Mouse (Mus musculus): ENCODE results near the gene Sgcd.

Sgcd gene

DNA sequence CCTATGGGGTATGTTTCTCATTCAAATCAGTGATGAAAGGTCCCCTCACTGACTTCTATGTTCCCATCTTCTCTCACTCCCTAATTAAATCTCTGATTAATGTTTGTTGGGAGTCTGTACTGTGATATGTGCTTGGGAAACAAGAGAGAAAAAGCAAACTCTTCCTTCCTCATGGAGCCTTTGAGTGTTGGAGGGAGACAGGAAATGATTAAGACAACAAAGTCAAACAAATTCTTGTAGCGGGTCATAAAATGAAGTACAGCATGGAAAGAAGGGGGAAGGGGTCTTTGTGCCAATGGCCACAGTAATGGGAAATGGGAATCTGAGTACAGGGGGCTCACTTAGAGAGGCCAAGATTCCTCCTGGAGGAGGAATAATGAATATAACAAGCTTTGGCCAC, 1063.8 kb downstream of the Sgcd start:
- no peak for DNase-seq

- DNase-seq: no peak
These were observed 1068.5 kb downstream of the Sgcd start for GRCm38 (mm10) chr11:46920244-46920643.

DNA sequence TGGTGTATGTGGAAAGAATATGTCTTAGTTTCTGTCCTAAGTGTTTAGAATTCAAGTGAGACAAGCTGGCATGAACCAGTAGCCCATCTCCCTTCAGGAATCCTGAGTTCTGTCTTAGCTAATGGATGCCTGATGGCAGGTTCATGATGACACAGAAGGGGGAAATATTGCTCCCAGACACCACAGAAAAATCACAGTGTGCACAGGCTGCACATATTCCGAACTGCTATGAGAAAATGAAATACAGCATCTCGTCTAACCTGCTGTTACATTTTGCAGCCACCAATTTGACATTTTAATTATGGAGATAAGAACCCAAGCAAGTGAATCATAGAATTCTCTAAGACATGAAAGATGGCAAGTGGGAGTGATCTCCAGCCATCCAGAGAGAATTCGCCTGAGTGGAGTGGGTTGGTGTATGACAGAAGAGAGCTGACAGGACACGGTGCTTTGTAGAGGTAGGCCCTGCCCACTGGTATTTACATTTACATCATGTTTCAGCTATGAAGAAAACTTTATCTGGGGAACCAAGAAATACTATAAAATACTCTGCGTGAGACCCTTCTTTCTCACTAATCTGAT, 1076.0 kb downstream of the Sgcd start:
- no peak for DNase-seq

GRCm38 (mm10) chr11:46904281-46904680, 1084.5 kb downstream of the Sgcd start:
- DNase-seq: no peak

GRCm38 (mm10) chr11:46889093-46889492, 1099.7 kb downstream of the Sgcd start:
- no peak for DNase-seq

DNA sequence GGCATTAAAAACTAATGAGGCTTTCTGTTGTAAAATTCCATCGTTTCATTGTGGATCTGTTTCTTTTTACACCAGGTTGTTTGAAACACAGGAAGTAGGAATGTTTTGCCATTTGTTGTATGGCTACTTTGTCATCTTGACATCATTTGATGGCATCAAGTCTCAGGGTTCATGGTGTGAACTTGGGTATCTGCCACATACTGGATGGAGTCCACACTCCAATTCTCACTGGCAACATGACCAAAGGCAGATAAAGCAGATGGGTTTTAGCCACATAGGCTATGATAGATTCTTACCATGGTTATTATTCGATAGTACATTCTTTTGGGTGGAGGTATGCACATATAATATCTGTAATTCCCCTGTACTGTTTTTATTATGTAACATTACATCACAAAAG, 1106.3 kb downstream of the Sgcd start:
- no peak for DNase-seq

- no peak for DNase-seq
These were observed 1113.0 kb downstream of the Sgcd start for GRCm38 (mm10) chr11:46875774-46876173.

DNA sequence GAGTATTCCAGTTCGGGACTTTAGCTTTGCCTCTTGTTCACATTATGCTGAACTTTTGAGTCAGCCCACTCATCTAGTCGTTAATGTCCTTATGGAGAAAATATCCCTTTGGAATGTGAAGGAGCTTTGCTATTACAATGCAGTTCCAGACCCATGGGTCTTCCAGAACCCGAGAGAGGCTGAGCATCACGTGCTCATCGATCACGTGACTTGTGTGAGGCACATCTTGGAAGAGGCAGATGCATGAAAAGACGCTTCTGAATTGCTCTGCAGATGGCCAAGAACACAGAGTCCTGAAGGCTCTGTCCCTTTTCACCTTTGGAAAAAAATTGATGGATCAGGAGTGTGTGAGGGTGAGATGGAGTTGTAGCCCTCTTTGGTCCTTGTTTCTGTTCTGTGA, 1120.2 kb downstream of the Sgcd start:
- DNase-seq: no peak

DNA sequence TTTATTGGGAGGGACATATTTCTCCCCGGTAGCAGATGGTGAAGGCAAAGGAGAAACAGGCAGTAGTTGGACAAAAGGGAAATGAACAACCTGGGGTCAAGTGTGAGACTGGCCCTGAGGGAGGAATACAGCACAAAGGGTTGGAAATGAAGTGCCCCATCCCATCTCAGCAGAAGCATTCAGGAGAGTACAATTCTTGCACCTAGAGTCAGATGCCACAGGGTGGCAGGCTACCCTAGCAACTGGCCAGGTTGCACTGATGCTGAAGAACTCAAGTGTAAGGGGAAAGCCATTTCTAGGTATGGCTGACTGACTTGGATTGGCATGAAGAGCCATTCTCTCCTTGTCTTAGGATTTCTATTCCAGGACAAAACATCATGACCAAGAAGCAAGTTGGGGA, 1124.0 kb downstream of the Sgcd start:
- DNase-seq: no peak

DNA sequence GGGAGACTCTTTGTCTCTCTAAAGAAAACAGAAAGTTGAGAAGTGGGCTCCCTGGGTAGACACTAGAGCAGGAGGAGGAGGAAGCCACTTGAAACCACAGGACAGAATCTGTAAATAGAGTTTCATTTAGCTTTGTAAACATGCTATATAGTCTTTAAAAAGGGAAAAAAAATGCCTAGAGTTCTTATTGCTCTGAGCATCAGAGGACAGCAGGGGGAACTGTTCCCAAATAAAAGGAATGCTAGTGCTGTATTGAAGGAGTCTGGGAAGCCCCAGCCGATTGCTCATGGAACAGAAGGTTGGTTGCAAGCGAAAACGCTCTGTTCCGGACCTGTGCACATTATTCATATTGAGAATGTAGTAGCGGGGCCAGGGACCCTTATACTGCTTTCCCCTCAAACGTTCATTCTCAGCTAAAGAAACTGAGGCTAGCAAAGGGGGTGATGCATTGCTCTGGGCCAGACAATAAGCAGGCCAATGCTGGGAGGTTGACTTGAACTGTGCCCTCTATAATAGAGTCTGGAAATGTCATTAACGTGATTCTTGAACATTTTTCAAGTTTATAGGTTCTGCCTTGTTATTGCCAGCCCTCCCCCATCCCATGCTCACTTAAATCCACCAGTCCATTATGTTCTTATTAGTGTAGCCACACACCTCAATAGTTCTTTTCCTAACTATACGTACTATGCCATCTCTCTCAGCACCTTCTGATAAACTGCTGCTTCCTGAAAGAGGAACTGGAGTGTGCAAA, 1140.4 kb downstream of the Sgcd start:
- DNase-seq: no peak

DNA sequence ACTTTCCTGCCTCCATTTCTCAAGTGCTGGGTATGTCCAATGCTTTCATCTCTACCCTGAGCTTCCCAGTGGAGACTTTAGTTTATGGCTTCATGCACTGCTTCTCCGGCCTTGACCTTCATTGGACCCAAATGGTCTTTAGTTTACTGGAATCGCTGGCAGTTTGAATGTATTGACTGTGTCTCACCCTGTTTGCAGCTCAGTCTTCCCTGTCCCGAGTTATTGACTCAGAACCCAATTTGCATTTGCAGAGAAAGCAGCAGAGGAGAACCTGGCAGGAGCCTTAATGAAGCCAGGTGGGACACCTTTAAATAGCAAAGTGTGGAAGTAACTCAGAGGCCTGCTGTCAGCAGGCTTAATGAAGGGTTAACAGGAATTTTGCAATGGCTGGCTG, 1140.9 kb downstream of the Sgcd start:
- DNase-seq: no peak

DNA sequence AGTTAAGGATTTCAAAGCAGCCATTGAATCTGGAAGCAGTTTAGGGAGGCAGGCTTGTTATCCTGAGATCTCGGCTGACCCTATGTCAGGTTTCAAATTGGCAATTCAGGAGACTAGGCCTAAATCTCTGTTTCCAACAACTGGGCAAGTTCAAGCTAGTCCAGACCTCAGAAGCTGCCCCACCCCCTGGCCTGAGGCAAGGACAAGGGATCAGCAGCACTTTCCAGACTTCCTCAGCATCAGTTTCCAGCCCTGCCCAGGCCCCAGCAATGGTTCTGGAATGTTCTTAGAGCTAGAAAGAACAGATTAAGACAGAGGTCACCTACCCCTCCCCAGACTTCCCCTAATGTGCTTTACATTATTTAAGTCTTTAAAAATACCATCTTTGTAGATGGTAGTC, 1142.1 kb downstream of the Sgcd start:
- DNase-seq: no peak

Data from spleen, adult 18-20 months (tissue).